Mouse (Mus musculus): ENCODE results near the gene Awat1.

The Awat1 gene

DNA sequence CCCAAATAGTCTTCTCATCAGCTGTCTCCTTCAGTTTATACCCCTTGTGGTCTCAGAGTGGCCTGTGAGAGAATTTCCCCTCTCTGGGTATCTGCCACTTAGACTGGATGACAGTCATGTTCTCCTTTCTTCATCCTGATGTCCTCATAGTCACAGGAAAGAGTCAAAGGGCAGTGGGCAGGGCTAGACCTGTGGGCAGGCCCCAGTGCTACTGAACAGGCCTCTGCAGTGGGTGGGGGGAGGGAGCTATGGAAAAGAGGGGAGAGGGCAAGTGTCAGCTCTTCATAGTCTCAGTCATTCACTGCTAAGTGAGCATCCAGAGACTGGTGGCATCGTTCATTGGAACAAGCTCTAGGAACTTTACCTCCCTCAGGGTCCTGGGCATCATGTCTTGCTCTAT, at the start of gene Awat1:
Awat1 (plus strand) TSS at position 301 of the 400 bp plus-strand sequence.
- DNase-seq (ENCODE audit: low spot score), result no peak

DNA sequence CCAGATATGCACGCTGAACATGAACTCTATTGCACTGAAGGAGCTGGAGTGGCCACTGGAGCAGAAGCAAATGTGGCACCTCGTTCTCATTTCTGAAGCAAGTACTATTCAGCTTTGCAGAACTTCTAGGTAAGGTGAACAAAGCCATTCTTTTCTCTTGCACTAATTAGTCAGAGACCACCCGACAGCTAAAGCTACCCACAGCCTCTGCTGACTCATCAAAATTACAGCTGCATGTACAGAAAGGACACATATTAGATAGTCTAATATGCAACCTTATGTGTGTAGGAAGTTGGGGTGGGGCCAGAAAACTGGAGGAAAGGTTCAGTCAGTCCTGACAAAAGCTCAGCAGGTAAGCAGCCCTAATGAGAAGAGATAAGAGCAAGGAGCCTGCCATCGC, 47.6 kb upstream of the Awat1 start, which contains the start of gene Dgat2l6:
Dgat2l6 (plus strand) TSS at position 368 of the 400 bp plus-strand sequence.
- no peak for DNase-seq (ENCODE audit: low spot score)

DNA sequence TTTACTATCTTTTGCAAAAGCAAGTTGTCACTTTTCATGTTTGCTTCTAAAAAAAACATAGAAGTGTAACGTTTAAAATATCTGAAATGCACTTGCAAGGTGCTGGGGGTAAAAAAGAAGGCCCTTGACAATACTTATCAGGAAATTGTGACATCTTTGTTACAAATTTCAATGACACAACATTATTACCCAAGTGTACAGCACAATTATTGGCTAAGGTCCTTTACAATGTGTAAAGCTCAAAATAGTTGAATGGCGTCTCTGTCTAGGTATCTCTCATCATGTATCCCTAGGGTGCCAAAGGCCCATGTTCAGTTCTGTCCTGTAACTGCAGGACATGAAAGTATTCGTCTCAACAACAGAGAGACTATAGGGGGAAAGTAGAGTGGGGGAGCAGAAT, 16.0 kb upstream of the Awat1 start:
- no peak for DNase-seq (ENCODE audit: low spot score)

DNA sequence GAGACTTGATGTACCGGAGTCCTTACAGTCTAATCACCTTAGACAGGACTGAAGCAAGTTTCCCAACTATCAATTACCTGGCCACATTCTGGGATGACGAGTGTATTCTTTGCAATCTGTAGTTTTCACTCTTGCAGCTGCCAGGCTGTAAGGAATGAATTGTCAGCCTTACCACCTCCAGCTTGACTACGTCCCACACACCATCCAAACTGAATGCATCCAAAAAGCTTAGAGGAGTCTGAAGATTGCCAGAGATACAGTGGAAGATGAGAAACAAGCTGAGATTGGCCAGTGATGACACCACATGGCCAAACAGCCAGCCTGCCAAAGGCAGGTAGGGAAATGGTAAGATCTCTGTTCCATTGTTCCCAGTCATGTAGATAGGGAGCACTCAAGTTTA, 6.4 kb upstream of the Awat1 start:
- DNase-seq (ENCODE audit: low spot score), result no peak

DNA sequence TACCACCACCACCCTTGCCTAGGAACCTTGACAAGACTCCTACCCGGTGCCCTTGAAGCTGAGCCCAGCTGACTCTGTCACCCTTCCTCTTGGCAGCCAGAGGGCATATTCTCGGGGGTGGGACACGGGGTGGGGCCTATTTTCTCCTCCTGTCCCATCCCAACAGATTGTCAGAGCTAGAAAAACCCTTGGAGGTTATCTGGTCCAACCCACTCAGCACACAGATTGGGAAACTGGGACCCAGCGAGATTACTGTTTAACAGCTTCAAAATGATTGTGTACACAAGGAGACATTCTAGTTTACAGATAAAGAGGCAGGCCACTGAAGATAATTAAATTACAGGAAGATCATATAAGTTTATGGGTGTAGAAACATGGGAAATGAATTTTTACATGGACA, 22.7 kb downstream of the Awat1 start, which contains the start of gene P2ry4:
P2ry4 (minus strand) TSS at position 79 of the 400 bp plus-strand sequence.
- no peak for DNase-seq (ENCODE audit: low spot score)

DNA sequence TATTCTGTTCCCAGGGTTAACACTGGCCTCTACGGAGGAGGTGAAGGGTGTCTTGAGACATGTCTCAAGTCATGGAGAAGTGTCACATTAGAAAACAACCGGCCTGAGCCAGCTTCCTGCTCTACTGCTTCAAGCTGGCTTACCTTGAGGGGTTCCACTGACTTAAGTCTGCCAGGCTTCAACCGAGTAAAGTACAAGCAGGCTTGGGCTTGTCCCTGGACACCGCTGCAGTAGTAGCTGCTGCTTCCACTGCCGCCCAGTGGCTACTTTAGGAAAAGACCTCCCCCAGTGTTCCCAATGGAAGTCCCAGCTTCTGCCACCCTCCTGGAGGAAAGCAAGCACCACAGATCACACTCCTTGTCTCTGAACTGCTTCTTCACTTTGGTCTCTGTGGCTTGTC, 25.4 kb downstream of the Awat1 start:
- peak; percentile 10 for DNase-seq (ENCODE audit: low spot score)

DNA sequence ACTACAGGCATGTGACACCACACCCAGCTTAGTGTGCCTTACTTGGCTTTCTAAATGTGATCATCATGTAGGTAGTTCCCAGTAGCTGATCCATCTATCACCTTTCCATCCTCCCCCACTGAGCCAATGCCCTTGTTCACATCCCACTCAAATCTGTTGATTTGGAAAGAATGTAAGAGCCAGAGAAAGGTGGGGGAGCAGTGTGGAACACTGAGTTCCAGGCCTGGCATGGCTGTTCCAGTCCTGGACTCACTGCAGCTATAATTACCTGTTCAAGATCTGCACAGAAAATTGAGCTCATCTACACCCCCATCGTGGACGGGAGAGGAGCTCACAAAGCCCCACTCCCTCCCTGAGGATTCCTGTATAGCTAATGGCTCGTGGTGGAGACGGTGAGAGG, 27.7 kb downstream of the Awat1 start:
- DNase-seq (ENCODE audit: low spot score), result no peak

DNA sequence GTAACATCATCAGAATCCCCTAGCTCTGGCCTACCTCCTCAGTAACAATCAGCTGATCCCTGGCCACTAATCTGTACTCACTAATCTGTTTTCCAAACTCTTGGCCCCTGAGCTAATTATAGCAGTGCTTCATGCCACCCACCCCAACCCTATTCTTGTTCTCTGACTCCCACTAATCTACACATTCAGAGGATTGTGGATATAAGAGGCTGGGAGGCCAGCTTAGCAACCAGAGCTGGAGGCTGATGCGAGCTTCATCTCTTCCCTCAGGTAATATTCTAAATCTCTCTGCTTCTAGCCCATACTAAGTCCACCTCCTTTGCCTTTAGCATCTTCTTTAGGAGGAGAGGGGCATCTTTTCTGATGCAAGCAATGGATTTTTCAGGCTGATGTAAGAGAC, 33.3 kb downstream of the Awat1 start, which contains the start of gene Arr3:
Arr3 (plus strand) TSS at position 184 of the 400 bp plus-strand sequence.
- DNase-seq (ENCODE audit: low spot score), result no peak

DNA sequence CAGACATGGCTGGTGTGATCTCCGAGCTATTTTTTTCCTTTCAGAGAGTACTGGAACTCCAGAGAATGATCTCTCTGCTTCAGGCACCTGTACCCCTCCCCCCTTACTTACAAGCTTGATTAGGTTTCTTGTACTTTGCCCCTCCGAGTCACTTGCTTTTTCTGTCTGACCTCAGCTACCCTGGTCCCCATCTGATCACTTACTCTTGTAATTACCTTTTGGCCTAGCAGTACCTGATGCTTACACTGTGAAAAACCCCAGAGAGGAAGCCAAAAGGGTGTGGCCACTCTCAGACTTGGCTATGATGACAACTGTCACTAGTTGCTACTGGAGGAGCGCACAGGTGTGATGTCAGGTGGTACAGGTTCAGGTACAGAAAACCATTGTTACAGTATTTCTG, 46.4 kb downstream of the Awat1 start:
- DNase-seq (ENCODE audit: low spot score), result peak; percentile 36

DNA sequence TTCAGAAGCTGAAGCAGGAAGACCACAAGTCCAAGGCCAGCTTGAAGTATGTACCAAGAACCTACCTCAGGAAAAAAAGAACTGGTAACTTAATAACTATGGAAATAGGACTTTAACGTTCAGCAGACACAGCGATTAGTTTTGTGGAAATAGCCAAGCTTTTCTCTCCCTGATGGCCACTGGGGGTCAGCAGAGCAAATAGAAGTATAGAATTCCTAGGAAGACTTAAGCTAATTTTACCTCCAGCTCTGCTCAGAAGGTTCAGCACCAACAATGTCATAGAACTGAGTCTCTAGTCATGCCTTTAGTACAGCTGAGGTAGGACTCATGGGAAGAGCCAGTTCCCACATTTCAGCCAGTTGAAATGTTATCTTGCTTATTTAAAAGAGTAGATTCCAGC, 49.3 kb downstream of the Awat1 start:
- DNase-seq (ENCODE audit: low spot score), result no peak

DNA sequence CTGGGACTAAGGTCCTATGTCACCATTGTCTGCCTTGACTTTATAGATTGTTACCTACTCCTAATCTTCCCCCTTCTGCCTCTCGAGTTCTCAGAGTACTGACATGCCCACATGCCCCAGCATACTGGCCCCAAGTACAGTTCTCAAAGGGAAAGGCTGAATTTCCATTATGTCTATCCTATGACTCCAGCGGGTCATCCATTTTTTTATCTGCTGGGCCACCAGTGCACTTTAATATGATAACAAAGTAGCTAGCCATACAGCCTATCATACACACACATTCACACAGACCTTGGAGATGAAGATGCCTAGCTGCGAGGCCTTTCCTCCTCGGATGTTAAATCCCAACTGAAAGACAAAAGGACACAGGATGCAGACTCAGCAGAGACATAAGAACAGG, 52.2 kb downstream of the Awat1 start:
- DNase-seq (ENCODE audit: low spot score), result no peak

DNA sequence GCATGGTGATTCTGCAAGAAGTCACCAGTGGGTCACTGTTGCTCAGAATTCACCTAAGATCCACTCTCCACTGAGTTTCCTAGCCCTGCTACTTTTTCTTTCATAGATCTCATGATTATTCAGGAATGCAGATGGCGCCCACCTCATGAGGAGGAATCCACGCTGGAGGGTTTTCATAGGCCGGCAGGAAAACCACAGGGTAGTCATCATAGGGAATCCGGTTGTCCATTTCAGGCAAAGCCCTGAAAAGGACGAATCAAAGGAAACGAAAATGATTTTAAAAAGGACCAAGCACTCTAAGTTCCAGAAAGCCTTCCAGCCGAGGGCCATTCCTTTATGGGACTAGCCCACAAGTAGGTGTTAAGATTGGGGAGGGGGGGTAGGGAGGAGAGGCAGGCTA, 53.1 kb downstream of the Awat1 start:
- DNase-seq (ENCODE audit: low spot score), result no peak

DNA sequence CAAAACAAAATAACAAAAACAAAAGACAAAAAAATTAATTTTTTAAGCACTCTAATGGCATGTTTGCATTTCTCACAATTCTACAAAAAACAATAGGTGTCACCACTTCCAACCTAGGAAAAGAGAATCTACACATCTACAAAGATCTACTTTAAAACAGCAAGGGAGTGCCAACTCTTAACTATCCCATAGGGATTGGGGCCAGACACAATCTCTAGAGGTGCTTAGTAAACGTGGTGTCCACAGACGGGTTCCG, 53.4 kb downstream of the Awat1 start, which contains the start of gene Kif4:
Kif4 (plus strand) TSS at position 192 of the 256 bp plus-strand sequence.
- DNase-seq (ENCODE audit: low spot score), result no peak

DNA sequence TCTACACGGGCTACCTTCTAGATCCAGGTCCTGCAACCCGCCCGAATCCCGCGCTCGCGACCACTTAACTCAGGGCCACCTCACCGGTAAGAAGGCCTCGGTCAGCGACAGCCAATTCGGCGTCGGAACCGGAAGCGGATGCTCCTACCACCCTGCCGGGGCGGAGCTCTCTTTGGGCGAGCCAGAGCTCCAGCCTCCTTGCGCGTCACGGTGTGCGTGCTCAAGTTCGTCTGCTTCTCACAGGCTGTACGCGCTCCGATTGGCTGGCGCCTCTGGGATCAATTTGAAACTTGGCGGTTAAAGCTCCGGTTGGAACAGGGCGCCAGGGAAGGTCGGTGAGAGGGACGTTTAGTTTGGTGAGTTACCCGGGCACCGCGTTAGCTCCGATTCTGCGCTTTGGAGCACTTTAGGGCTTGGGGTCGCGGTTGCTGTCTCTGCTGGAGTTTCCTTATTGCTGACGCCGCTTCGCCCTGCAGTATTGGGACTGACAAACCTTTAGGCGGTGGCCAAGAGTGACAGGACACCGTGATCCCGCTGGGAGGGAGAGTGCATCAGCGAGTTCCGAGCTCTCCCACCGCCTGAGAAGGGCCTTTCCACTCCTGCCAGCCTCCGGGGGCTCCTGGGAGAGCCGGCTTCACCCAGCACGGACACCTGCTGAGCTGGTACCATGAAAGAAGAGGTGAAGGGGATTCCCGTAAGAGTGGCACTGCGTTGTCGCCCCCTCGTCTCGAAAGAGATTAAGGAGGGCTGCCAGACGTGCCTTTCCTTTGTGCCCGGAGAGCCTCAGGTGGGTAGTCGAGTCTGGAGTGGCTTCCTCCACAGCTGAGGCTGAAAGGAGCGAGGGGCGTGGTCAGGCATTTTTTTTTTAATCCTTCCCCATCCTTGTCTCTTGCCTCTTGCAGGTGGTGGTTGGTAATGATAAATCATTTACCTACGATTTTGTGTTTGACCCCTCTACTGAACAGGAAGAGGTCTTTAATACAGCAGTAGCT, 54.0 kb downstream of the Awat1 start, which contains the start of gene Pdzd11:
Pdzd11 (minus strand) TSS at position 767 of the 992 bp plus-strand sequence.
- peak; percentile 87 for DNase-seq (ENCODE audit: low spot score)

Measured in yolk sac, embryonic 10.5 days (tissue).